Mouse (Mus musculus): ENCODE results near the gene Atxn7l1. TPM values are rescaled to one million over a fixed set of nuclear protein-coding genes. Genes with fewer than 3 reads are reported as not detected.

The Atxn7l1 gene
- polyA plus RNA-seq, 1 experiment: 37.1 TPM

DNA sequence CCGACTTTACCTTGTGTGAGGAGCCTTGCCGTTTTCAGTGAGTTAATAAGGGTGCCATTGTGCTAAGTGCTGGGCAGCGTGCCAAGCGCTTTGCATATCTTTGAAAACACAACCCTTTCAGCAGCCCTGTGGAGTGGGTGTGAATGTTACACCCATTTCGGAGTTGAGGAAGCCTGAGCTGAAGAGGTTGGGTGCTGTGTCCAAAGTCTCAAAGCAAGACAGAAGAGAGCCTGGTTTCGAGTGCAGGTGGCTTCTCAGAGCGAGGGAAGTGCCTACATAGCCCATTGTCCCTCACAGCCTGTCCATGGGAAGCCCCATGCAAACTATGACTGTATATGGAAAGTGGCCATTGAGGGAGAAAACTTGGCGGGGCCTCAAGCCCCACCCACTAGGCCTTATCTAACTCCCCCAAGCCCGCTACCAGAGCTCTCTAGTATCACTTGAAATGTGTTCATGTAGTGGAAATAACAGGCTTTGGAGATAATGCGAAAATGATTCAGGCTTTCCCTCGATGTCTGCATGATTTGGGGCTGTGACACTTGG lies 73.1 kb downstream of the Atxn7l1 start:
- Histone ChIP-seq H3K27ac (ENCODE audit: insufficient read depth, low read length) (peak overlapping the region; percentile 46; the same call in 1 of the 2 replicates), H3K4me1 (ENCODE audit: control insufficient read depth, insufficient read depth, insufficient read length) (no peaks in the 10 kb centered on the region), H3K27me3 (ENCODE audit: control insufficient read depth, insufficient read depth, low read length) (no peaks in the 10 kb centered on the region), H3K4me3 (ENCODE audit: extremely low read depth, insufficient read depth, insufficient read length) (no peak overlapping the region), H3K36me3 (ENCODE audit: control insufficient read depth, insufficient read depth, low read length) (no peaks in the 10 kb centered on the region; the same call in 1 of the 2 replicates)
- TF ChIP-seq CTCF (IDR thresholded peaks at IDR 0.05; ENCODE audit: extremely low read depth, insufficient read depth, insufficient read length, insufficient replicate concordance) (no peak), POLR2A (IDR thresholded peaks at IDR 0.05; ENCODE audit: low read depth, low read length) (no peak)
- no peak for DNase-seq (ENCODE audit: low read depth in 1 of 2, low spot score in 2 of 2)
- WGBS: 76% methylated on average over 11 of the region's 11 CpGs

DNA sequence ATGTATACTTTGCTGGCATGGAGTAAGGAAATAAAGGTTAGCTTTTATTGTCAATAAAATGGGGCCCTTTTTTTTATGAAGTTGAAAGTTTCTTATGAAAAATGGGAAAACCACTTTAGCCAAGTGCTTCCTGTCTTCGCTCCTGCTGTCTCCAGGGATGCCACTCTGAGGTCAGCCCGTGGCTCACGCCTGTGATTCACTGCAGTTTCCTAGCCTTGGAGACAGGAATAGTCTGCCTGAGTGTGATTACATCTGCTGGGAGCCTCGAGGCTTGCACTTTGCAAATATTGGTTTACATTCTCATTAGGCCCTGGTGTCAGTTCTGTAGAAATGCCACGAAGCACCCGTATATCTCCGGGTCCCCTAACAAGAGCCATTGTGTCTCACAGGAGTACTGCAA lies 74.7 kb downstream of the Atxn7l1 start:
- no peaks in the 10 kb centered on the region for H3K4me1 ChIP-seq (ENCODE audit: control insufficient read depth, insufficient read depth, insufficient read length)
- no peak overlapping the region for H3K27ac ChIP-seq (ENCODE audit: insufficient read depth, low read length)
- no peak for DNase-seq (ENCODE audit: low read depth in 1 of 2, low spot score in 2 of 2)
- 57% methylated on average over 7 of the region's 7 CpGs for WGBS
- H3K27me3 ChIP-seq (ENCODE audit: control insufficient read depth, insufficient read depth, low read length): no peaks in the 10 kb centered on the region
- no peaks in the 10 kb centered on the region; the same call in 1 of the 2 replicates for H3K36me3 ChIP-seq (ENCODE audit: control insufficient read depth, insufficient read depth, low read length)
- no peak overlapping the region for H3K4me3 ChIP-seq (ENCODE audit: extremely low read depth, insufficient read depth, insufficient read length)
- no peak for TF ChIP-seq POLR2A (IDR thresholded peaks at IDR 0.05; ENCODE audit: low read depth, low read length)
- TF ChIP-seq CTCF (IDR thresholded peaks at IDR 0.05; ENCODE audit: extremely low read depth, insufficient read depth, insufficient read length, insufficient replicate concordance): no peak

DNA sequence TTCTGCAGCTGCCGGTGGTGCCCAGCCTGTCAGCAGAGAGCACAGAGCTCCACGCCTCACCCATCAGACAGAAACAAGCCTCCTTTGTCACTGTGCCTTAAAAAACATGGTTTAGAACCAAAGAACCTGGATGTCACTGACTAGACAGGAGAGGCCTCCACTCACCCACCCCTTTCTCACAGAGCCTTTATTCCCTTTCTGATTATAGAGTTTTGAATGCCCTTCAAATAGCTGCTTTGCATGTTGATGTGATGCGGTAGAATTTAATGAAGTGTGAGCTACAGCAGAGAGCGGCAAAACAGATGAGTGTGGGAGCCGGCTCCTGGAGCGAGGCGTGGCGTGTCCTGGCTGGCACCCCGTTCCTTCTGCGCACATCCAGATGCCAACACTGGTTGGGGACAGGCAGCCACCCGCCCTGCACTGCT lies 77.6 kb downstream of the Atxn7l1 start:
- no peak for TF ChIP-seq POLR2A (IDR thresholded peaks at IDR 0.05; ENCODE audit: low read depth, low read length)
- no peak for TF ChIP-seq CTCF (IDR thresholded peaks at IDR 0.05; ENCODE audit: extremely low read depth, insufficient read depth, insufficient read length, insufficient replicate concordance)
- H3K4me3 ChIP-seq (ENCODE audit: extremely low read depth, insufficient read depth, insufficient read length): no peak overlapping the region
- DNase-seq (ENCODE audit: low read depth in 1 of 2, low spot score in 2 of 2): no peak
- no peaks in the 10 kb centered on the region for H3K27me3 ChIP-seq (ENCODE audit: control insufficient read depth, insufficient read depth, low read length)
- H3K4me1 ChIP-seq (ENCODE audit: control insufficient read depth, insufficient read depth, insufficient read length): no peaks in the 10 kb centered on the region
- WGBS: 94% methylated on average over 11 of the region's 11 CpGs
- no peak overlapping the region for H3K27ac ChIP-seq (ENCODE audit: insufficient read depth, low read length)
- H3K36me3 ChIP-seq (ENCODE audit: control insufficient read depth, insufficient read depth, low read length): no peaks in the 10 kb centered on the region

DNA sequence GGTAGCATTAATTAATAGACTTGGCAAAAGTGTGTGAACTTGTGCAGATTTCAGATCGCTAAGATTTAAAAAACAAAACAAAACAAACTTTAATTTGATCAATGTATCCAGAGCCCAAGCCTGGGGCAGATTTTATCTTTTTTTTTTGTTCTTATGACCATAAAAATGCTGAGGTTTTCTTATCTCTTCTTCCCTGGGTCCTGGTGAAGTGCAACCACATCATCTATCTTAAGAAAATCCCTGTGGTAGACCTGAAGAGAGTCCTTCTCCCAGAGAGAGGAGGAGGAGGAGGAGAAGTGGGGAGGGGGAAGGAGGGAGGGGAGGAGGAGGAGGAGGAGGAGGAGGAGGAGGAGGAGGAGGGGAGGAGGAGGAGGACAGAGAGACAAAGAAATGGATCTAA lies 78.5 kb downstream of the Atxn7l1 start:
- Histone ChIP-seq H3K27me3 (ENCODE audit: control insufficient read depth, insufficient read depth, low read length) (no peaks in the 10 kb centered on the region), H3K4me3 (ENCODE audit: extremely low read depth, insufficient read depth, insufficient read length) (no peak overlapping the region), H3K27ac (ENCODE audit: insufficient read depth, low read length) (no peak overlapping the region), H3K4me1 (ENCODE audit: control insufficient read depth, insufficient read depth, insufficient read length) (no peaks in the 10 kb centered on the region), H3K36me3 (ENCODE audit: control insufficient read depth, insufficient read depth, low read length) (no peaks in the 10 kb centered on the region)
- no peak for DNase-seq (ENCODE audit: low read depth in 1 of 2, low spot score in 2 of 2)
- WGBS: 89% methylated on average over 1 of the region's 1 CpGs
- TF ChIP-seq CTCF (IDR thresholded peaks at IDR 0.05; ENCODE audit: extremely low read depth, insufficient read depth, insufficient read length, insufficient replicate concordance): no peak
- no peak for TF ChIP-seq POLR2A (IDR thresholded peaks at IDR 0.05; ENCODE audit: low read depth, low read length)

DNA sequence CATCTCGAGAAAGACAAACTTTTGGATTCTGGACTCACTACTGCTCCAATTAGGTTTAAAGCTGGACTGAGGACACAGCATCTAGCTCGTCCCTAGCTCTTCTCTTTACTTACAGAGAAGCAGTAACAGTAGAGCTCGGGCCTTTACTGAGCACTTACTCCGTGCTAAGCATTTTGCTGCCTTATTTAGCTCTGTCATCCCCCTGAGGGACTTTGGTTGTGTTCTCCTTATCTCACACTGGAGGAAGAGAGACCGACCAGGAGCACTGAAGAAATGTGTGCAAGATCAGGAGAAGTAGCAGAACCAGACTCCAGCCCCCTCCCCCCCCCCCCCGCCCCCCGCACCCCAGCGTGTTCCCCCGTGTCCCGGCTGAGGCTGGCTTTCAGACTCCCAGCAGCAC lies 79.1 kb downstream of the Atxn7l1 start:
- H3K36me3 ChIP-seq (ENCODE audit: control insufficient read depth, insufficient read depth, low read length): no peaks in the 10 kb centered on the region
- no peak overlapping the region for H3K4me3 ChIP-seq (ENCODE audit: extremely low read depth, insufficient read depth, insufficient read length)
- H3K4me1 ChIP-seq (ENCODE audit: control insufficient read depth, insufficient read depth, insufficient read length): no peaks in the 10 kb centered on the region
- 81% methylated on average over 10 of the region's 10 CpGs for WGBS
- no peak overlapping the region for H3K27ac ChIP-seq (ENCODE audit: insufficient read depth, low read length)
- H3K27me3 ChIP-seq (ENCODE audit: control insufficient read depth, insufficient read depth, low read length): no peaks in the 10 kb centered on the region
- DNase-seq (ENCODE audit: low read depth in 1 of 2, low spot score in 2 of 2): no peak
- TF ChIP-seq POLR2A (IDR thresholded peaks at IDR 0.05; ENCODE audit: low read depth, low read length) (no peak), CTCF (IDR thresholded peaks at IDR 0.05; ENCODE audit: extremely low read depth, insufficient read depth, insufficient read length, insufficient replicate concordance) (no peak)

DNA sequence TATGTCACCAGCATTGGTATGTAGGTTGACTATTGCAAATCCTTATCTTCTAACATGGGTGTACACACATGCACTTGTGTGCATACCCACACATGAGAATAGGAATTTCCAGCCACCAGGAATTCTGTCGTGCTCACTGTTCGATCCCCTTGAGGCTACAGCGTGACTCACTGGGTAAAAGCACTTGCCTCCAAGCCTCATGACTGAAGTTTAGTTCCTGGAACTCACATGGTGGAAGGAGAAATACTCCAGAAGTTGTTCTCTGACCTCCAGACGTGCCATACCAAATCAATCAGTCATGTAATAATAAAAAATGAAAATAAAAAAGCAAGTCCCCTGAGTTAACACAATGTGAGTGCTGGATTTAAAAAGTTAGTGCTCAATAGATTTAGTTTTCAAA lies 87.8 kb downstream of the Atxn7l1 start:
- H3K4me1 ChIP-seq (ENCODE audit: control insufficient read depth, insufficient read depth, insufficient read length): no peaks in the 10 kb centered on the region
- TF ChIP-seq CTCF (IDR thresholded peaks at IDR 0.05; ENCODE audit: extremely low read depth, insufficient read depth, insufficient read length, insufficient replicate concordance) (no peak), POLR2A (IDR thresholded peaks at IDR 0.05; ENCODE audit: low read depth, low read length) (no peak)

DNA sequence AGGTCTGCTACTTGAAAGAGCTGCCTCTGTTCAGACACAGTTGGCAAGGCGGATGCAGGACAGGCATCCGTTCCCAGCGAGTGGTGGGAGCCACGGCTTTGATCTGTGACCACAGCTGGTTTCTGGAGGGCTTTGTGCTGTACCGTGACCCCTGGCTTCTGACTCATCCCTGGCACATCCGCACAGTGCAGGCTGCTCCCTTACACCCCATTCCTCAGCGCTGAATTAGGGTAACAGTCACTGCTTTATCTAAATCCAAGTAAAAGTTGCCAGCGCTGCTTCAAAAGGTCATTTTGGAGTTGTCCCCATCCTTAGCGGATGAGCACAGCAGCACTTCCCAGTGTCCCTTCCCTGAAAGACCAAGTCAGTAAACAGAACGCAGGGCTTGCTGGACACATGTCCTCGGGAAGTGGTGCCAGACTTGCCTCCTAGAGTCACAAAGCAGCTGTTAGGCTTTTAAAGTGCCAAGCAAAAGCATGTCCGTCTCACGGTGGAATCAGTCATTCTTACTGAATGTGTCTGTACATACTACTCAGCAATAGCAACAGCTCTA lies 88.4 kb downstream of the Atxn7l1 start:
- Histone ChIP-seq H3K27ac (ENCODE audit: insufficient read depth, low read length) (no peak overlapping the region), H3K36me3 (ENCODE audit: control insufficient read depth, insufficient read depth, low read length) (no peaks in the 10 kb centered on the region), H3K27me3 (ENCODE audit: control insufficient read depth, insufficient read depth, low read length) (no peaks in the 10 kb centered on the region), H3K4me1 (ENCODE audit: control insufficient read depth, insufficient read depth, insufficient read length) (no peaks in the 10 kb centered on the region), H3K4me3 (ENCODE audit: extremely low read depth, insufficient read depth, insufficient read length) (no peak overlapping the region)
- no peak for DNase-seq (ENCODE audit: low read depth in 1 of 2, low spot score in 2 of 2)
- no peak for TF ChIP-seq POLR2A (IDR thresholded peaks at IDR 0.05; ENCODE audit: low read depth, low read length)
- TF ChIP-seq CTCF (IDR thresholded peaks at IDR 0.05; ENCODE audit: extremely low read depth, insufficient read depth, insufficient read length, insufficient replicate concordance): no peak
- WGBS: 80% methylated on average over 13 of the region's 13 CpGs

More for the DNA sequence above, 87.8 kb downstream of the Atxn7l1 start:
- 89% methylated on average over 4 of the region's 4 CpGs for WGBS
- Histone ChIP-seq H3K36me3 (ENCODE audit: control insufficient read depth, insufficient read depth, low read length) (no peaks in the 10 kb centered on the region), H3K4me3 (ENCODE audit: extremely low read depth, insufficient read depth, insufficient read length) (no peak overlapping the region), H3K27ac (ENCODE audit: insufficient read depth, low read length) (no peak overlapping the region), H3K27me3 (ENCODE audit: control insufficient read depth, insufficient read depth, low read length) (no peaks in the 10 kb centered on the region)
- DNase-seq (ENCODE audit: low read depth in 1 of 2, low spot score in 2 of 2): no peak

All from spleen, adult 2 months (tissue).